Comparison of ENCODE assay signal across 20 mouse cellular contexts in genomic region chr6:128131390-128131789, GRCm38 (mm10).
"Had no signal": no experiment of that assay in that cellular context is flagged by ENCODE, and none has a peak within 500 bp of the region (broad histone marks: within the 10 kb centered on the region; RNA-seq: fewer than 3 reads in every experiment).

No protein-coding gene starts in this region.

- H3K27me3 ChIP-seq: intestine, embryonic 15.5 days; kidney, embryonic 15.5 days; limb, embryonic 13.5 days; liver, embryonic 12.5 days; liver, embryonic 15.5 days; lung, embryonic 15.5 days; neural tube, embryonic 13.5 days; stomach, embryonic 15.5 days had no signal

- H3K4me2 ChIP-seq: intestine, embryonic 15.5 days; kidney, embryonic 15.5 days; limb, embryonic 13.5 days; liver, embryonic 12.5 days; liver, embryonic 15.5 days; lung, embryonic 15.5 days; neural tube, embryonic 13.5 days; stomach, embryonic 15.5 days had no signal

- DNase-seq: kidney, adult 11 months; kidney, postnatal 10 days; left cerebral cortex, postnatal 4 days; liver; lung, adult 18-20 months; midbrain, embryonic 14.5 days; retina, postnatal 1 day; right cerebral cortex, postnatal 25 days; spleen, adult 18-20 months; thymus, postnatal 25 days had no signal

- H3K9ac ChIP-seq: intestine, embryonic 15.5 days; kidney, embryonic 15.5 days; limb, embryonic 13.5 days; liver, embryonic 12.5 days; liver, embryonic 15.5 days; lung, embryonic 15.5 days; neural tube, embryonic 13.5 days; stomach, embryonic 15.5 days had no signal

- H3K9me3 ChIP-seq: intestine, embryonic 15.5 days; kidney, embryonic 15.5 days; limb, embryonic 13.5 days; liver, embryonic 12.5 days; liver, embryonic 15.5 days; lung, embryonic 15.5 days; neural tube, embryonic 13.5 days; stomach, embryonic 15.5 days had no signal

- H3K4me3 ChIP-seq: intestine, embryonic 15.5 days; kidney, embryonic 15.5 days; limb, embryonic 13.5 days; liver, embryonic 12.5 days; liver, embryonic 15.5 days; lung, embryonic 15.5 days; myocyte; neural tube, embryonic 13.5 days; stomach, embryonic 15.5 days had no signal

- H3K36me3 ChIP-seq: intestine, embryonic 15.5 days; liver, embryonic 12.5 days; liver, embryonic 15.5 days; lung, embryonic 15.5 days; neural tube, embryonic 13.5 days had no signal

- H3K27ac ChIP-seq: intestine, embryonic 15.5 days; kidney, embryonic 15.5 days; limb, embryonic 13.5 days; liver, embryonic 12.5 days; liver, embryonic 15.5 days; lung, embryonic 15.5 days; macrophage; neural tube, embryonic 13.5 days; stomach, embryonic 15.5 days had no signal

- ATAC-seq: intestine, embryonic 15.5 days; liver, embryonic 12.5 days had no signal
